Mouse (Mus musculus) heart, adult 2 months (tissue): Measurements from ENCODE around the gene Rad50.

Experiments
- CTCF ChIP-seq: fragments of 200-600 bp; IDR thresholded peaks from 2 replicates; pipeline ENCODE4 v1.8.1; 2022; ENCODE audit warnings: antibody characterized with exemption, mild to moderate bottlenecking, moderate library complexity
- EP300 ChIP-seq: fragments of 200-500 bp; IDR thresholded peaks from 2 replicates; pipeline ENCODE4 v1.6.1; 2011; ENCODE audit warnings: low read depth, low read length, control low read depth; ENCODE audit not compliant: insufficient read depth
- POLR2A ChIP-seq: fragments of 200-500 bp; IDR thresholded peaks from 2 replicates; pipeline ENCODE4 v1.6.1; 2011; ENCODE audit warnings: mild to moderate bottlenecking, low read depth, low read length, control low read depth; ENCODE audit not compliant: insufficient read depth

DNA sequence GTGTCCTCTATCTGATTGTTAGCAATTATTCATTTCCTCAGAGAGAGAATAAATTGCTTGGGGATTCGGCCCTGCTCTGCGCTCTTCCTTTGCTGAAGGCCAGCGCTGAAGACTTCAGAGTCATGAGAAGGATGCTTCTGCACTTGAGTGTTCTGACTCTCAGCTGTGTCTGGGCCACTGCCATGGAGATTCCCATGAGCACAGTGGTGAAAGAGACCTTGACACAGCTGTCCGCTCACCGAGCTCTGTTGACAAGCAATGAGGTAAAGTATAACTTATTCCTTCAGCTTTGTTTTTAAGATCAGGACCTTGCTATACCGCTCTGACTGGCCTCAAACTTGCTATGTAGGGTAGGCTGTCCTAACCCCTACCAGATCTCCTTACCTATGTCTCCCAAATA, 13.6 kb upstream of the Rad50 start, which contains the start of gene Il5:
- TF ChIP-seq CTCF, result no peak
- no peak for TF ChIP-seq POLR2A
- TF ChIP-seq EP300, result no peak
